Mouse (Mus musculus) liver, postnatal 0 days (tissue): Measurements from ENCODE around the gene Slc8b1. TPM values are rescaled to one million over a fixed set of nuclear protein-coding genes. Genes with fewer than 3 reads are reported as not detected.
A peak's percentile ranks its signal among the peaks of the same experiment; 100 is the strongest.

ENCODE experiments used
- ATAC-seq: fragments of 200-750 bp; cut with Nextera tagmentation; 2 replicates; pipeline ENCODE4 v1.8.0; 2017; ENCODE audit warnings: mild to moderate bottlenecking, moderate library complexity
- DNase-seq: peaks from one replicate; pipeline ENCODE4 v3.0.0-alpha.2; 2016
- H3K27ac ChIP-seq: fragments of 300-500 bp; sonication (generic); 2 replicates; pipeline ENCODE4 v1.5.1; 2014; ENCODE audit warnings: antibody characterized with exemption, moderate library complexity, mild to moderate bottlenecking, low read depth
- H3K27me3 ChIP-seq: fragments of 300-500 bp; sonication (generic); 2 replicates; pipeline ENCODE4 v1.6.1; 2014; ENCODE audit warnings: low read length, control low read depth, mixed read lengths; ENCODE audit not compliant: insufficient read depth
- H3K36me3 ChIP-seq: fragments of 300-500 bp; sonication (generic); replicated peaks from 2 replicates; pipeline ENCODE4 v1.6.1; 2014; ENCODE audit warnings: mild to moderate bottlenecking, control low read depth, low read length, moderate library complexity, mixed read lengths; ENCODE audit not compliant: insufficient read depth
- H3K4me1 ChIP-seq: fragments of 300-500 bp; sonication (generic); 2 replicates; pipeline ENCODE4 v1.6.1; 2014; ENCODE audit warnings: antibody characterized with exemption, mild to moderate bottlenecking, control low read depth; ENCODE audit not compliant: insufficient read depth
- H3K4me2 ChIP-seq: fragments of 300-500 bp; sonication (generic); 2 replicates; pipeline ENCODE4 v1.6.1; 2014; ENCODE audit warnings: low read depth, mild to moderate bottlenecking, low read length, moderate library complexity, mixed read lengths
- H3K4me3 ChIP-seq: fragments of 300-500 bp; sonication (generic); 2 replicates; pipeline ENCODE4 v1.5.1; 2014; ENCODE audit warnings: low read depth, low read length
- H3K9ac ChIP-seq: fragments of 300-500 bp; sonication (generic); replicated peaks from 2 replicates; pipeline ENCODE4 v1.6.1; 2014; ENCODE audit warnings: mild to moderate bottlenecking, moderate library complexity
- H3K9me3 ChIP-seq: fragments of 300-500 bp; sonication (generic); 2 replicates; pipeline ENCODE4 v1.6.1; 2016; ENCODE audit warnings: mild to moderate bottlenecking, control low read depth, low read length, mixed read lengths
- CTCF ChIP-seq: sonication (generic); IDR thresholded peaks from 2 replicates; pipeline ENCODE4 v1.5.1; 2016; ENCODE audit warnings: antibody characterized with exemption, low read depth
- EP300 ChIP-seq: IDR thresholded peaks from 2 replicates; pipeline ENCODE4 v1.6.1; 2016; ENCODE audit warnings: antibody characterized with exemption, low read depth, mild to moderate bottlenecking
- WGBS: fragments of 180-500 bp; shearing (Covaris S2); extraction: QIAGEN DNeasy Blood & Tissue Kit; methylation state at CpG from one replicate; pipeline ENCODE4 v1.1.7; 2014; ENCODE audit not compliant: insufficient replicate concordance; 5-methylcytosine and 5-hydroxymethylcytosine counted together
- polyA plus RNA-seq: library from polyadenylated mRNA; unstranded; fragments of >200 nt; fragmentation: Nextera tagmentation; extraction: Ambion mirVana; gene quantifications from 2 replicates; pipeline ENCODE4 v1.2.1, GENCODE M21; 2015

Slc8b1 gene
- polyA plus RNA-seq, 1 experiment from 2014 or later: 15.3 TPM

DNA sequence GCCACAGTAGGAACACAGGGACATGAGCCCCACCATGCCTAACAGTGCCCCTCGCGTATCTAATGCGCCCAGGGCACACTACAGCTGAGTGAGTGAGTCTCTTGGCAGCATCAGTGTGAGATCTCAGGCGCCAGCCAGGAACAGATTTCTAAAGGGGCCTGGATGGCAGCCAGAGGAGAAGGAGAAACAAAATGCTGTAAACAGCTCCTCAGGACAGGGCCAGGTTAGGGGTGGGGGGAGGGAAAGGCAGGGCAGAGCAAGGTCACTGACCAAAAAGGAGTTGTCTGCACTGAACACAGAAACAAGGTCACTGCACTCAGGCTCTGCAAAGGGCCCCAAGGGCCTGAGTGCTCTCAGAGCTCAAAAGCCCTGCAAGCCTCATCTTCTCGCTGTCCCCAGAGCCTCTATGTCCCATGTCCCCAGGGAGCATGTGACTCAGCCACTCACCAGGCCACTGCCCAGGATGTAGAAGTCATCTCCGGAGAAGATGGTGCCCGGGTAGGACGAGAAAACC, 20.2 kb upstream of the Slc8b1 start:
- 76% methylated on average over 8 of the region's 8 CpGs for WGBS
- no peaks in the 10 kb centered on the region for H3K27me3 ChIP-seq
- peak; percentile 76 for ATAC-seq
- no peak for TF ChIP-seq EP300
- peak; percentile 59 for DNase-seq
- H3K9me3 ChIP-seq: no peaks in the 10 kb centered on the region
- H3K4me2 ChIP-seq: no peak overlapping the region
- 0 out of 2 replicates have a peak, but pooled peaks cover 2% of the 10 kb centered on the region for H3K4me1 ChIP-seq
- H3K4me3 ChIP-seq: no peak overlapping the region
- peak overlapping the region; percentile 80 for H3K27ac ChIP-seq
- H3K9ac ChIP-seq: no peak overlapping the region
- peaks cover 26% of the 10 kb centered on the region for H3K36me3 ChIP-seq

DNA sequence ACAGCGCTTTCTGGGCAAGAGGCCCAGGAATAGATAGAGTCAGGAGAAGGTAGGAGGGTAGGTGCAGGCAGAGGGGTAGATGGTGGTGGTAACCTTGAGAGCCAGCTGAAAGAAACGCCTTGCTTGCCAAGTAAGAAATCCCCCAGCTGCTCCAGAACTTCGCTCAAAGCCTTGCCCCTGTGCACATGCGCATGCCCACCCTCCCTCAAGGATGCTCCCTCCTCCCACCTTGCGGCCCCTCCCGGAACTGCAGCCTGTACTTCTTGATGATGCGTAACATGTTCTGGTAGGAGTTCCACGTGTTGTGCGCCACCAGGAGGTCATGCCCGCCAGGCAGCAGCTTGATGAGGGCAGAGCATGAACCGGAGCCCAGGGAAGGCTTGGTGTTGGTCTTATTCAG, 18.5 kb upstream of the Slc8b1 start:
- peak; percentile 58 for TF ChIP-seq CTCF
- no peak for TF ChIP-seq EP300
- Histone ChIP-seq H3K27me3 (no peaks in the 10 kb centered on the region), H3K4me3 (no peak overlapping the region), H3K36me3 (peaks cover 14% of the 10 kb centered on the region), H3K27ac (no peak overlapping the region), H3K9ac (no peak overlapping the region), H3K9me3 (no peaks in the 10 kb centered on the region), H3K4me2 (no peak overlapping the region), H3K4me1 (0 out of 2 replicates have a peak, but pooled peaks cover 2% of the 10 kb centered on the region)
- WGBS: 80% methylated on average over 11 of the region's 11 CpGs
- ATAC-seq (no peak), DNase-seq (peak; percentile 58)

DNA sequence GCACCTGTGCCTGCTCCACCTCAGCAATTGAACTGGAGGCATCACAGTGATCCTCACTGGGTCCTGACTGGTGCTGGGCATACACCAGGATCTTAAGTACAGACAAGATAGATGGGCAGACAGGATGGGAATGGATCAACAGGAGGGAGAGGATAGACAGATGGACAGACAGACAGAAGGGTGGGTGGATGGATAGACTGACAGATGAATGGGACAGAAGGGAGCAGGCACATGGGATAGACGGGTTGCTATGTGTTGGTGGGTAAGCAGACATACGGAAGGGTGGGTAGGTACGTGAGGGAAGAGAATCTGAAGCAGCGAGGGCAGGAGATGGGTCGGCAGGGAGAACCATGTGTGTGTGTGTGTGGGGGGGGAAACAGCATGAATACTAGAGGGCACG, 17.5 kb upstream of the Slc8b1 start:
- Histone ChIP-seq H3K4me1 (0 out of 2 replicates have a peak, but pooled peaks cover 2% of the 10 kb centered on the region), H3K36me3 (peaks cover 15% of the 10 kb centered on the region), H3K9me3 (no peaks in the 10 kb centered on the region), H3K4me3 (no peak overlapping the region), H3K9ac (no peak overlapping the region), H3K4me2 (no peak overlapping the region), H3K27ac (no peak overlapping the region), H3K27me3 (no peaks in the 10 kb centered on the region)
- DNase-seq (no peak), ATAC-seq (no peak)
- TF ChIP-seq EP300: no peak
- no peak for TF ChIP-seq CTCF
- WGBS: 83% methylated on average over 6 of the region's 6 CpGs

DNA sequence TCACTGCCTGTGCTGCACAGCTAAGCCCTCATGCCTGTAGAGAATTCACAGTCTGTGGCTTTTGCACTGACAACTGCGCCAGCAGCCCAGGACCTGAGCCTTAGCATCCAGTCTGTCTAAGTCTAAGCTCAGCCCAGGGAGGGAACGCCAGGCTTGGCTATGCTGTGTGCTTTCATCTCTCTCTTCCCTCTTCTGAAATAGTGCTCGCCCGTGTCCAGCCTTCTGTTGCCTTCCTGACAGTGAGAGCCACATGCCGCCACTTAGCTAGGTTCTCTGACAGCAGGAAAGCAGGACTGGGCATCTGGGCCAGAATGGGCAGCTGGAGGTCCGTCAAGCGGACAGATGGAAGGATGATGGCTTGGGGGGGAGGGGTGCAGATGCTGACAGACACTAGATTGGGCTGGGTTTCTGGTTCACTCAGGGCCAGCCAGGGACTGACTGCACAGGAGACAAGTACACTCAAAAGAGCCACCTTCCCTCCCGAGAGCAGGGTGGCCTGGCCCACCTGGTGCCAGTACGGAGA, 17.0 kb upstream of the Slc8b1 start:
- DNase-seq (no peak), ATAC-seq (no peak)
- Histone ChIP-seq H3K4me2 (no peak overlapping the region), H3K36me3 (peaks cover 15% of the 10 kb centered on the region), H3K4me3 (no peak overlapping the region), H3K27ac (no peak overlapping the region), H3K4me1 (0 out of 2 replicates have a peak, but pooled peaks cover 2% of the 10 kb centered on the region), H3K27me3 (no peaks in the 10 kb centered on the region), H3K9ac (no peak overlapping the region), H3K9me3 (no peaks in the 10 kb centered on the region)
- no peak for TF ChIP-seq EP300
- no peak for TF ChIP-seq CTCF
- WGBS: 92% methylated on average over 9 of the region's 9 CpGs

DNA sequence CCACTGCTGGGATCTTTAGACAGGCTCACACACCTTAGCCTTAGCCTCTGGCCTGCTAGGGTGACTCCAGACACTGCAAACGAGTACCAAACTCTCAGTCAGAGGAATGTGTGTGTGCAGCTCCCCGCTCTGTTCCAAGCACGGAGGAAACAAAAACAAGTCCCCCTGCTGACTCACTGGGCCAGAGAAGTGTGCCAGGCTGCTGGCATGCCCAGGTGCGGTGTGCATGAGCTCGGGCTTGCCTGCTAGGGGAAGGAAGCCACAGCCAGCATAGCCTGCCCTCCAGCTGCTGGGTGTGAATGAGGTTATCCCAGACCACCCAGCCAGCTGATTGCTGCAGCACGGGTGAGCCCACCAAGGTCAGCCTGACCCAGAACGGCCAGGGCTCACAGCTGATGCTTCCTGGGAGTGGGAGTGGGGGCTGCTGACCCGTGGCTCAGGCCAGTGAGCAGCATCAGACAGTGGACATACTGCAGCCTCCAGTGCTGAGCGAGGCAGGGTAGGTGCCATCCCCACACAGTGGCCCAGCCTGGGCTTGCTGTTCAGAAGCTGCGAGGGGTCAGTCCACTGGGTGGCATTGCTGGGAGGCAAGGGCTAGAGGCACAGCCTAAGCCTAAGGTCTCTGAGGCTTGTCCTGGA, 15.8 kb upstream of the Slc8b1 start:
- TF ChIP-seq CTCF (no peak), EP300 (no peak)
- H3K4me3 ChIP-seq: no peak overlapping the region
- H3K4me2 ChIP-seq: no peak overlapping the region
- H3K9me3 ChIP-seq: no peaks in the 10 kb centered on the region
- 72% methylated on average over 10 of the region's 10 CpGs for WGBS
- H3K36me3 ChIP-seq: peaks cover 15% of the 10 kb centered on the region
- no peak for ATAC-seq
- H3K9ac ChIP-seq: no peak overlapping the region
- 0 out of 2 replicates have a peak, but pooled peaks cover 2% of the 10 kb centered on the region for H3K4me1 ChIP-seq
- no peak for DNase-seq
- H3K27ac ChIP-seq: no peak overlapping the region
- H3K27me3 ChIP-seq: no peaks in the 10 kb centered on the region

DNA sequence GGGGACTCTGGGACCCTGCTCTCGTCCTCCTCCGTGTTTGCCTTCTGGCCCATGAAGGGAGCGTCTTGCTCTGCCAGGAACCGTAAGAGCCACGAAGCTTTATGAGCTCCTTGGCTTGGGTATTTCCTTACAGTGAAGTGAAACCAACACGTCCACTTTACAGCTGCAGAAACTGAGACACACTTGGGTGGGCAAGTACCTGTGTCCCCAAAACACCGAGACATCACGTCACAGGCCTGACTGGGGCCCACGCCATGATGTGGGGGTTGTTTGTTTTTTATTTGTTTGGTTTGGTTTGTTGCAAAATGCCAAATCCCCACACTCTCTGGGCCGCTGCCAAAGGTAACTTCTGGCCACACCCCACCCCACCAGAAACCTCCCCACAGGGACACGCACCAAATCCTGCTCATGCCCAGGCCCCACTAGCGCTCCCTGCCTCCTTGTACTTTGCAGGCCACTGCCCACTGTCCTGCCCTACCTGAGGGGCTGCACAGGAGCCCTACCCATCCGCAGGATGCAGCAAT, 15.2 kb upstream of the Slc8b1 start:
- no peak for DNase-seq
- H3K9ac ChIP-seq: no peak overlapping the region

More for the DNA sequence above, 15.2 kb upstream of the Slc8b1 start:
- peaks cover 15% of the 10 kb centered on the region for H3K36me3 ChIP-seq
- TF ChIP-seq CTCF: no peak
- no peak for TF ChIP-seq EP300
- 80% methylated on average over 13 of the region's 13 CpGs for WGBS
- H3K4me3 ChIP-seq: no peak overlapping the region
- H3K27me3 ChIP-seq: no peaks in the 10 kb centered on the region
- H3K9me3 ChIP-seq: no peaks in the 10 kb centered on the region
- H3K27ac ChIP-seq: no peak overlapping the region
- H3K4me2 ChIP-seq: no peak overlapping the region
- no peak for ATAC-seq
- 0 out of 2 replicates have a peak, but pooled peaks cover 2% of the 10 kb centered on the region for H3K4me1 ChIP-seq
